Mouse (Mus musculus) forebrain, embryonic 15.5 days (tissue): Measurements from ENCODE around the gene Tbrg4. TPM values are rescaled to one million over a fixed set of nuclear protein-coding genes. Genes with fewer than 3 reads are reported as not detected.
"Not testable (repeated sequence)": the region's sequence is repeated elsewhere in the genome, so short reads cannot be mapped to it uniquely, and the experiment has no call there.

Experiments
- ATAC-seq: fragments of 200-750 bp; cut with Nextera tagmentation; replicated peaks from 2 replicates; pipeline ENCODE4 v1.8.0; 2017; ENCODE audit warnings: mild to moderate bottlenecking, moderate TSS enrichment, moderate library complexity
- H3K27ac ChIP-seq: fragments of 300-500 bp; sonication (generic); replicated peaks from 2 replicates; pipeline ENCODE4 v1.5.1; 2015; ENCODE audit warnings: mild to moderate bottlenecking, inconsistent platforms
- H3K27me3 ChIP-seq: fragments of 300-500 bp; sonication (generic); 2 replicates; pipeline ENCODE4 v1.6.1; 2015; ENCODE audit warnings: inconsistent platforms
- H3K36me3 ChIP-seq: fragments of 300-500 bp; sonication (generic); 2 replicates; pipeline ENCODE4 v1.6.1; 2015; ENCODE audit warnings: mild to moderate bottlenecking, inconsistent platforms
- H3K4me1 ChIP-seq: fragments of 300-500 bp; sonication (generic); 2 replicates; pipeline ENCODE4 v1.6.1; 2015; ENCODE audit warnings: inconsistent platforms
- H3K4me2 ChIP-seq: fragments of 300-500 bp; sonication (generic); replicated peaks from 2 replicates; pipeline ENCODE4 v1.6.1; 2015; ENCODE audit warnings: mild to moderate bottlenecking, inconsistent platforms
- H3K4me3 ChIP-seq: fragments of 300-500 bp; sonication (generic); 2 replicates; pipeline ENCODE4 v1.5.1; 2015; ENCODE audit warnings: mild to moderate bottlenecking, inconsistent platforms
- H3K9ac ChIP-seq: fragments of 300-500 bp; sonication (generic); replicated peaks from 2 replicates; pipeline ENCODE4 v1.6.1; 2015; ENCODE audit warnings: mild to moderate bottlenecking, inconsistent platforms
- H3K9me3 ChIP-seq: fragments of 300-500 bp; sonication (generic); 2 replicates; pipeline ENCODE4 v1.6.1; 2016; ENCODE audit warnings: inconsistent platforms
- WGBS: fragments of 180-500 bp; shearing (Covaris S2); methylation state at CpG from one replicate; pipeline ENCODE4 v1.1.7; 2015; ENCODE audit warnings: mixed read lengths; 5-methylcytosine and 5-hydroxymethylcytosine counted together
- polyA plus RNA-seq: library from polyadenylated mRNA; unstranded; fragments of >200 nt; fragmentation: Nextera tagmentation; extraction: Ambion mirVana; gene quantifications from 2 replicates; pipeline ENCODE4 v1.2.1, GENCODE M21; 2015

Tbrg4 gene
- polyA plus RNA-seq: 27.5 and 31.5 TPM in 2 replicates

DNA sequence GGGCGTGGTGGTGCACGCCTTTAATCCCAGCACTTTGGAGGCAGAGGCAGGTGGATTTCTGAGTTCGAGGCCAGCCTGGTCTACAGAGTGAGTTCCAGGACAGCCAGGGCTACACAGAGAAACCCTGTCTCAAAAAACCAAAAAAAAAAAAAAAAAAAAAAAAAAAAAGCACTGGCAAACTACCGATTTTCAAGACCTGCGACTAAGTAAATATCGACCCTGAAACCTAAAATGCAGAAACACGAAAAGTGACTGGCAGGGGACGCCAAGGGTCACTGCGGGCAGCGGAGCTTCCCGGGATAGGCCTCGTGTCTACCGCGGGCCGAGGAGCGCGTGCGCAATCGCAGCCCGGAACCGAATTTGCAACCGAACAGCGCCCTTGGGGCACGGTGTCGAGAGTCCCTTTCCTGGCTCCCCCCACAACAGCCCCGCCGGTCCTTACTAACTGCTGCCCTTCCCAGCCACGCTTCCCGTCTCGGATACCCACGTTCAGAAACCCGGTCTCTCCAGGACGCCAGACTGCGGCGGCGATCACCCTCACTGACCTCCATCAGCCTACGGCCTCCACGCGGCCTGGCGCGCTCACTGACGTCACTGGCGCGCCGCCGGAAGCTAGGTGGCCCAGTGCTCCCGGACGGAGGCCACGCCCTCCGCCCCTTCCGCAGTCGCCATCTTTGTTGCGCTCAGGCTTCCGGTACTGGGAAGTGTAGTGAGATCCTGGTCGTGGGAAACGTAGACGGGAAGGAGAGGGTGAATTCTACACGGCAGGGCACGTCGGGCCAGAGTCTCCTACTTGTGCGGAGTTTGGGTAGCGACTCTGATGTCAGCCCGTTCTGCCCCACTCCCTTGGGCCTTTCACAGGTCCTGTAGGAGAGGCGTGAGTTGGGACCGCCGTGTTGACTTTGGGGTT is at the start of gene Tbrg4:
Tbrg4 (minus strand) TSS at position 590 of the 910 bp plus-strand sequence.
- peak within 1 kb of the TSS; percentile 86 for H3K27ac ChIP-seq
- under 1% methylated on average over 66 of the region's 66 CpGs for WGBS
- H3K36me3 ChIP-seq: peaks cover 25% of the 10 kb centered on the region
- H3K4me1 ChIP-seq: peaks cover 24% of the 10 kb centered on the region
- H3K9me3 ChIP-seq: no peaks in the 10 kb centered on the region
- peak within 1 kb of the TSS; percentile 72 for H3K9ac ChIP-seq
- ATAC-seq: peak; percentile 95
- peak within 1 kb of the TSS; percentile 67 for H3K4me2 ChIP-seq
- H3K4me3 ChIP-seq: peak within 1 kb of the TSS; percentile 95
- no peaks in the 10 kb centered on the region for H3K27me3 ChIP-seq

DNA sequence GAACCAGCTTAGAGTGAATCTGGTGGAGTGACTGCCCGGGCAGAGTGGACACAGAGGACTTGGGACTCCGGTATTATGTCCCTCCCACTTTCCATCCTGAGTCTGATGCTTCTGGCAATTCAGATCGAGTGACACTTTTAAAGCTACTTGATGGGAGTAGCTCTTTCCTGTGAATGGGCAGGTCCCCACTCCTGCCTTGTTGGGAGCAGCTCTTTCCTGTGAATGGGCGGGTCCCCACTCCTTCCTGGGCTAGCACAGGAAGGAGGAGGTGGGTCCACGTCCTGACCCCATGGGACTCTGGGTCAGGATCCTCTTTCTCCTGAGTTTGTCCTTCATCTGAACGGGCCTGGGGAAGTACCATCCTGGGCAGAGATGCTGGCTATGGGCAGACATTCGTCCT is 49.5 kb upstream of the Tbrg4 start:
- Histone ChIP-seq H3K9me3 (no peaks in the 10 kb centered on the region), H3K4me1 (no peaks in the 10 kb centered on the region), H3K4me2 (no peak overlapping the region), H3K4me3 (no peak overlapping the region), H3K36me3 (no peaks in the 10 kb centered on the region), H3K27me3 (no peaks in the 10 kb centered on the region), H3K27ac (no peak overlapping the region), H3K9ac (no peak overlapping the region)
- WGBS: 79% methylated on average over 7 of the region's 7 CpGs
- ATAC-seq: no peak

DNA sequence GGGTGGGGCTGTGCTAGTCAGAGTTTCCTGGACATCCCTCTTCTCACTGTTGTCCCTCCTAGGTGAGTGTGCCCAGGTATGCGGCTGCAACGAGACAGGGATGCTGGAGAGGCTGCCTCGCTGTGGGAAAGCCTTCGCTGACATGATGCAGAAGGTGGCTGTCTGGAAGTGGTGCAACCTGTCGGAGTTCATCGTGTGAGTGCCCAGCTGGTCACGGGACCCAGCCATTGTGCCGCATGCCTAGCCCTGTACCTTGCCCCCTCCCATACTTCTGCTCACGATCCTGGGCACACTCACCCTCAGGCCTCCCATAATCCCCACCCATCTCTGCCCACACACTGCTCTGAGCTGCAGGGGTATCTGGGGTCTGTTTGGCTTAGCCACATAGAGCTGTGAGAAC is 48.8 kb upstream of the Tbrg4 start:
- H3K27ac ChIP-seq: no peak overlapping the region
- H3K4me2 ChIP-seq: no peak overlapping the region
- no peak overlapping the region for H3K9ac ChIP-seq
- 88% methylated on average over 9 of the region's 9 CpGs for WGBS
- H3K9me3 ChIP-seq: no peaks in the 10 kb centered on the region
- H3K4me1 ChIP-seq: no peaks in the 10 kb centered on the region
- H3K4me3 ChIP-seq: no peak overlapping the region
- ATAC-seq: no peak
- H3K36me3 ChIP-seq: no peaks in the 10 kb centered on the region
- H3K27me3 ChIP-seq: no peaks in the 10 kb centered on the region

DNA sequence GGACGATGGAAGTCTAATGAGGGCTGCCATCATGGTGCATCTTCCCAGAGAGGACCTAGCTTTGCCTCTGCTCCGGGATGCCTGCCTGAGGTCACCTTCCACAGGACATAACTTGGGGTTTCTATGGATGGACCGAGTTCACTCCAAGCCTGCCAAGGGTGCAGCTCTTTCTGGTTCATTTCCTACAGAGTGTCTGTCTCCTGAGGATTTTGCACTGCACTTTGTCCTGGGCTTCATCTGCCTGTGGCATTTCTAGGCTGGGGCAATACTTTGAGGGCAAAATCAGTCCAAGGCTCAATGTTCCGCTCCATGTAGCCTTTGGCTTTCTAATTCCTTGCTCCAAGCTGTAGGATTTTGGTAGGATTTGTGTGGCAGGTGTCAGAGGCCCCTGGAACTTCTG is 45.0 kb upstream of the Tbrg4 start:
- H3K4me2 ChIP-seq: no peak overlapping the region
- no peaks in the 10 kb centered on the region for H3K4me1 ChIP-seq
- H3K27ac ChIP-seq: no peak overlapping the region
- no peak for ATAC-seq
- H3K4me3 ChIP-seq: no peak overlapping the region
- H3K36me3 ChIP-seq: no peaks in the 10 kb centered on the region
- no peaks in the 10 kb centered on the region for H3K27me3 ChIP-seq
- no peaks in the 10 kb centered on the region for H3K9me3 ChIP-seq
- WGBS: 93% methylated on average over 4 of the region's 4 CpGs
- no peak overlapping the region for H3K9ac ChIP-seq

DNA sequence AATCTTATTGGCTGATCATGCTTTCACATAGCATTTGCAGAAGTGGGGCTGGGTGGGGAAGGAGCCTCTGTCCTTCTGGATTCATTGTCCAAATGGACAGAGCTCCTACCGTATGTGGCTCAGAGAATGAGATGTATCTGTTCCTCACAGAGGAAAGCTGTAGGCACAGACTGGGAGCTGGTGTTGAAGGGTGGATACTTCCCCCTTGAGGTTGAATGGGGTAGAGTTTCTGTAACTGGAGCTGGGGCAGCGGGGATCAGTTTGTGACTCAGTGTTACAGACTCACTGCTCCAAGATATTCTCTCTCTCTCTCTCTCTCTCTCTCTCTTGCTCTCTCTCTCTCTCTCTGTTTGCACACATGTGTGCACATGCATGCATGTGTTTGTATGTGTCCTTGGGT is 44.2 kb upstream of the Tbrg4 start:
- 55% methylated on average over 2 of the region's 2 CpGs for WGBS
- ATAC-seq: no peak

DNA sequence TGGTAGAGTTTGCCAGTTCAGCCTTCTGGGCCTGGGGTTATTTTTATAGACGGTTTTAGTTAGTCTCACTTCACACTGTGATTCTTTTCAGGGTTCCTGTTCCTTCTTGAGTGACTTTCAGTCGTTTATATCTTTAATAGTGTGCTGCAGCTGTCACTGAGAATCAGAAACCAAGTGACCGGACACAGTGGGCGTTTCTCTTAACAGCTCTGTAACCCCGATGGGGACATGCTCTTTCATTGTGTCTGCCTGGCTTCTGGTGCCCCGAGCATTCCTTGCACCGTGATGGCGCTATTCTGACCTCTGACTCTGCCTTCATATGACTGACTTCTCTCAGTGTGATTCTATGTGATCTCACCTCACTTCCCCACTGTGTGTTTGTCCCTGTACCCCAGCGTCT is 43.2 kb upstream of the Tbrg4 start:
- no peak overlapping the region for H3K27ac ChIP-seq
- WGBS: 38% methylated on average over 9 of the region's 9 CpGs
- H3K9ac ChIP-seq: no peak overlapping the region
- H3K9me3 ChIP-seq: no peaks in the 10 kb centered on the region
- ATAC-seq: no peak
- H3K4me1 ChIP-seq: no peaks in the 10 kb centered on the region
- H3K27me3 ChIP-seq: no peaks in the 10 kb centered on the region
- H3K4me2 ChIP-seq: no peak overlapping the region
- H3K36me3 ChIP-seq: no peaks in the 10 kb centered on the region
- no peak overlapping the region for H3K4me3 ChIP-seq

More for the DNA sequence above, 44.2 kb upstream of the Tbrg4 start:
- no peak overlapping the region for H3K4me2 ChIP-seq
- H3K4me3 ChIP-seq: no peak overlapping the region
- no peaks in the 10 kb centered on the region for H3K9me3 ChIP-seq
- no peak overlapping the region for H3K27ac ChIP-seq
- no peaks in the 10 kb centered on the region for H3K36me3 ChIP-seq
- no peaks in the 10 kb centered on the region for H3K4me1 ChIP-seq
- no peak overlapping the region for H3K9ac ChIP-seq
- H3K27me3 ChIP-seq: no peaks in the 10 kb centered on the region

DNA sequence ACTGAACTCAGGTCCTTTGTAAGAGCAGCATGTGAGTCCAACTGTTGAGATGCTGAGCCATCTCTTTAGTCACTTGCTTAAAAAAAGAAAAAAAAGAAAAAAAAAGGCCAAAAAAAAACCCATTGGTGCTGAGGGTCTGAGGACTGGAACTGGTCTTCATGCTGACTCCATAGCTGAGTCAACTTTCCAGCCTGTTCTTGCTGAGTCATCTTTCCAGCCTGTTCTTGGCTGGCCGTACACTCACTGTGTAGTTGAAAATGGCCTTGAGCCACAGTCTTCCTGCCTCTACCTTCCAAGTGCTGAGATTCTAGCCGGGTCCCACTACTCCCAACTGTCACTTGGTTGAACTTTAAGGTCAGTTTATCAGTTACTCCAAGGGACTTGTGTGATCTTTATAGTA is 40.8 kb upstream of the Tbrg4 start:
- Histone ChIP-seq H3K9ac (no peak overlapping the region), H3K27me3 (no peaks in the 10 kb centered on the region), H3K4me1 (no peaks in the 10 kb centered on the region), H3K27ac (no peak overlapping the region), H3K4me3 (no peak overlapping the region), H3K4me2 (no peak overlapping the region), H3K36me3 (no peaks in the 10 kb centered on the region), H3K9me3 (no peaks in the 10 kb centered on the region)
- 79% methylated on average over 2 of the region's 2 CpGs for WGBS
- ATAC-seq: no peak

DNA sequence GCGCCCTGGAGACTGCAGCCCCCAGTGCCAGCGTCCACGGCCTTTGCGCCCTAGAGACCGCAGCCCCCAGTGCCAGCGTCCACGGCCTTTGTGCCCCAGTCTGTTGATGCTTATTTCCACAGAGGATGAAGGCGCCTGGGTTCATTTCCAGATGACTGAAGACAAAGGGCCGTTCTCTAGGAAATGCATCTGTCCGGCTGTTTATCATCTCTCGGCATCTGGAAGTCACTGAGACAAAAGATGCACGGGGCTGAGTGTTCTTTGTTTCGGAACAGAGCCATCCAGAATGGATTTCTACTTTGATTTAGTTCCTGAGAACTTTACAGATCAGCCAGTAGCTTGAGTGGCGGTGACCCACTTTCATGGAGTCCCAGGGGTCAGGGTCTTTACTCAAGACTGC is 35.3 kb upstream of the Tbrg4 start:
- no peaks in the 10 kb centered on the region for H3K36me3 ChIP-seq
- no peaks in the 10 kb centered on the region for H3K27me3 ChIP-seq
- no peak for ATAC-seq
- H3K4me2 ChIP-seq: no peak overlapping the region
- WGBS: 73% methylated on average over 14 of the region's 14 CpGs
- no peaks in the 10 kb centered on the region for H3K9me3 ChIP-seq
- H3K4me1 ChIP-seq: peaks cover 6% of the 10 kb centered on the region
- no peak overlapping the region for H3K27ac ChIP-seq
- H3K9ac ChIP-seq: no peak overlapping the region
- H3K4me3 ChIP-seq: no peak overlapping the region

DNA sequence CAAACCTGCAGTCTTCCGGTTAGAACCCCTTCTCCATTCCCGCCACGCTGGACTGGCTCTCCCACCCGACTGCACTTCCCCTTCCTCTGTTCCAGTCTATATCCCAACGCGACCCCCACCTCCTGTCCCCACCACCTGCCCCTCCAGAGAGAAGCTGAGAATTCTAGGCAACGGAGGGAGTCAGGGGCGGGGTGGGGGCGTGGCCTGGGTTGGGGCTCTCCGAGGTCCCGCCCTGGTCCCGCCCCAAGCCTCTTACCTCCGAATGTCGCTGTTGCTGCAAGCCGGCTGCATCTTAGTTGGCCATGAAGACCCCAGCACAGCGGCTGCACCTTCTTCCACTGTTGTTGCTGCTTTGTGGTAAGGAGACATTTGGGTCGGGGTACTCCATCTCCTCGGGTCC is 32.4 kb upstream of the Tbrg4 start, which contains the start of gene Ramp3:
Ramp3 (plus strand) TSS at position 251 of the 400 bp plus-strand sequence.
- peak within 1 kb of the TSS; percentile 44 for H3K4me3 ChIP-seq
- H3K9me3 ChIP-seq: no peaks in the 10 kb centered on the region
- no peak within 1 kb of the TSS for H3K27ac ChIP-seq
- peak within 1 kb of the TSS; percentile 86 for H3K4me2 ChIP-seq
- H3K9ac ChIP-seq: peak within 1 kb of the TSS; percentile 43
- ATAC-seq: peak; percentile 75
- H3K4me1 ChIP-seq: peaks cover 6% of the 10 kb centered on the region
- 1% methylated on average over 18 of the region's 18 CpGs for WGBS
- H3K27me3 ChIP-seq: no peaks in the 10 kb centered on the region
- H3K36me3 ChIP-seq: no peaks in the 10 kb centered on the region

DNA sequence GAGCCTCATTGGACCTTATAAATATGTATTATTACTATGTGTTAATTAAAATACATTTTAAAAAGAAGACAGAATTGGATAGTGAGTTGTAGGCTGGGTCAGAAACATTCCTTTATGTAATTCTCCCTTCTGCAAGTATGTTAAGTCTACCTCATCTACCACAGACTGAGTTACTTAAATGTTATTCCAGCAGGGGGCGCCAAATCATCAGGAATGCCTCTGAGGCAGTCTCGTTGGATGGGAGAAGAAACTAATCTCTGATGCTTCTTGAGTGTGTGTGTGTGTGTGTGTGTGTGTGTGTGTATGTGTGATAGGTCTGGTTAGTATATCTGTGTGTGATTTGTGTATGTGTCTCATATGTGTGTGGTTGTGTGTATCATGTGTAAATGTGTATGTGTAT is 29.0 kb upstream of the Tbrg4 start:
- peak; percentile 83 for ATAC-seq

DNA sequence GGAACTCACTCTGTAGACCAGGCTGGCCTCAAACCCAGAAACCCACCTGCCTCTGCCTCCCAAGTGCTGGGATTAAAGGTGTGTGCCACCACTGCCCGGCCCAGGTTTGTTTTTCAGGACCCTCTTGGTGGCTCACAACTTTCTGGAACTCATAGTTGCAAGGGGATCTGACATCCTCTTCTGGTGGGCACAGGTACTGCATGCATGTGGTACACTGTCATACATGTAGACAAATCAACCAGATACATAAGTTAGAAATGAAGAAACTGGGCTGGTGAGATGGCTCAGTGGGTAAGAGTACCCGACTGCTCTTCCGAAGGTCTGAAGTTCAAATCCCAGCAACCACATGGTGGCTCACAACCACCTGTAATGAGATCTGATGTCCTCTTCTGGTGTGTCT is 27.1 kb upstream of the Tbrg4 start:
- H3K9ac ChIP-seq, H3K4me1 ChIP-seq, H3K9me3 ChIP-seq, H3K4me2 ChIP-seq, H3K36me3 ChIP-seq, H3K27me3 ChIP-seq, ATAC-seq, H3K27ac ChIP-seq, H3K4me3 ChIP-seq: not testable (repeated sequence)
- WGBS: 83% methylated on average over 3 of the region's 3 CpGs

More for the DNA sequence above, 29.0 kb upstream of the Tbrg4 start:
- no peaks in the 10 kb centered on the region for H3K36me3 ChIP-seq
- no peaks in the 10 kb centered on the region for H3K9me3 ChIP-seq
- H3K4me3 ChIP-seq: no peak overlapping the region
- 2% methylated on average over 2 of the region's 2 CpGs for WGBS
- no peaks in the 10 kb centered on the region for H3K27me3 ChIP-seq
- no peak overlapping the region for H3K4me2 ChIP-seq
- H3K27ac ChIP-seq: no peak overlapping the region
- peaks cover 6% of the 10 kb centered on the region for H3K4me1 ChIP-seq
- H3K9ac ChIP-seq: no peak overlapping the region

DNA sequence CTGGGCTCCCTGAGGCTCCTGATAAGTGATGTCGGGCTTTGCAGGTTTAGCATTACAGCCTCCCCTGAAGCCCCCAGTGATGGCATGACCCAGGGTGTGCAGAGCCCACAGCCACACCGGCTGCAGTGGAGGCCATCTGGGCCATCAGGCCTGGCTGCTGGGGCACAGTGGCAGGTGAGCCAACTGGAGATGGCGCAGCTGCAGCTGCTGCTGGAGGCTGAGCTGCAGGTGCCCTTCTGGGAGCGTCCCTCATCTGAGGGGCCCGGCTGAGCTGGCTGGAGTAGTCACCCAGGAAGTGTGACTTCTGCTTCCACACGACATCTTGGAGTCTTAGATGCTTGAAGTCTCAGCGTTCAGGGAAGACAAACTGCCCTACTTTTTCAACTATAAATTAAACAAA is 24.7 kb upstream of the Tbrg4 start:
- Histone ChIP-seq H3K4me2 (no peak overlapping the region), H3K27ac (no peak overlapping the region), H3K36me3 (no peaks in the 10 kb centered on the region), H3K4me1 (no peaks in the 10 kb centered on the region), H3K4me3 (no peak overlapping the region), H3K9me3 (no peaks in the 10 kb centered on the region), H3K27me3 (no peaks in the 10 kb centered on the region), H3K9ac (no peak overlapping the region)
- WGBS: 80% methylated on average over 7 of the region's 7 CpGs
- ATAC-seq: no peak
